Mouse (Mus musculus) heart, embryonic 13.5 days (tissue): ENCODE measurements around the gene AC131692.1. TPM values are rescaled to one million over a fixed set of nuclear protein-coding genes. Genes with fewer than 3 reads are reported as not detected.

Experiments used
- ATAC-seq: fragments of 200-750 bp; cut with Nextera tagmentation; 2 replicates; pipeline ENCODE4 v1.8.0; 2017; ENCODE audit warnings: moderate TSS enrichment; ENCODE audit not compliant: insufficient number of reproducible peaks, low FRiP score, low TSS enrichment; ENCODE audit errors: extremely low read depth
- H3K27ac ChIP-seq: fragments of 300-500 bp; sonication (generic); replicated peaks from 2 replicates; pipeline ENCODE4 v1.5.1; 2015; ENCODE audit warnings: moderate library complexity, mild to moderate bottlenecking, inconsistent platforms
- H3K27me3 ChIP-seq: fragments of 300-500 bp; sonication (generic); replicated peaks from 2 replicates; pipeline ENCODE4 v1.6.1; 2015; ENCODE audit warnings: mild to moderate bottlenecking, inconsistent platforms
- H3K36me3 ChIP-seq: fragments of 300-500 bp; sonication (generic); 2 replicates; pipeline ENCODE4 v1.6.1; 2015; ENCODE audit warnings: mild to moderate bottlenecking, inconsistent platforms
- H3K4me1 ChIP-seq: fragments of 300-500 bp; sonication (generic); 2 replicates; pipeline ENCODE4 v1.6.1; 2015; ENCODE audit warnings: inconsistent platforms
- H3K4me2 ChIP-seq: fragments of 300-500 bp; sonication (generic); 2 replicates; pipeline ENCODE4 v1.6.1; 2015; ENCODE audit warnings: inconsistent platforms, mild to moderate bottlenecking, moderate library complexity
- H3K4me3 ChIP-seq: fragments of 300-500 bp; sonication (generic); 2 replicates; pipeline ENCODE4 v1.5.1; 2015; ENCODE audit warnings: moderate library complexity, mild to moderate bottlenecking, inconsistent platforms
- H3K9ac ChIP-seq: fragments of 300-500 bp; sonication (generic); 2 replicates; pipeline ENCODE4 v1.6.1; 2015; ENCODE audit warnings: inconsistent platforms, mild to moderate bottlenecking, moderate library complexity
- H3K9me3 ChIP-seq: fragments of 300-500 bp; sonication (generic); 2 replicates; pipeline ENCODE4 v1.6.1; 2016; ENCODE audit warnings: inconsistent platforms
- WGBS: fragments of 180-500 bp; shearing (Covaris S2); methylation state at CpG from one replicate; pipeline ENCODE4 v1.1.7; 2015; ENCODE audit warnings: mixed read lengths; 5-methylcytosine and 5-hydroxymethylcytosine counted together
- polyA plus RNA-seq: library from polyadenylated mRNA; unstranded; fragments of >200 nt; fragmentation: Nextera tagmentation; extraction: Ambion mirVana; gene quantifications from 2 replicates; pipeline ENCODE4 v1.2.1, GENCODE M21; 2015

Gene AC131692.1
- polyA plus RNA-seq = 0.20 and 0.28 TPM in 2 replicates

DNA sequence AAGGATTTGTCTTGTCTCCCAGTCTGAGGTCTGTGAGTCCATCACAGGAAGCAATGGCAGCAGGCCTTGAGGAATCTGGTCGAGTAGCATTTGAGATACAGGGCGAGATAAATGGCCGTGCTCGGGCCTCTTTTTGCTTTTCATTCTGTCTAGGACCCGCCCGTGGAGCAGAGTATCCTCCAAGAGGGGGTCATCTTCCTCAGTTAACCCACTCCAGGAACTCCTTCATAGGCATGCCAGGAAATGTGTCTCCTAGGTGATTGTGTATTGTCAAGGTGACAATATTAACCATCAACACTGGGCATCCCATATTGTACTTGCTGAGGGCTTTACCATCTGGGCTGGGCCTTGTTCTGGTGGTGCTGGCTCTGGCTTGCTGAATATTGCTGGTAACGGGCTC is at the start of gene AC131692.1:
Gene AC131692.1, plus strand, starts transcription at position 301 of the 400 bp plus-strand sequence.
- Histone ChIP-seq H3K27me3 (no peaks in the 10 kb centered on the region), H3K9me3 (no peaks in the 10 kb centered on the region), H3K4me1 (no peaks in the 10 kb centered on the region), H3K4me3 (no peak within 1 kb of the TSS), H3K27ac (no peak within 1 kb of the TSS), H3K9ac (no peak within 1 kb of the TSS), H3K4me2 (no peak within 1 kb of the TSS), H3K36me3 (peaks cover 74% of the 10 kb centered on the region)
- WGBS = 88% methylated on average over 7 of the region's 7 CpGs
- ATAC-seq = no peak

GRCm38 (mm10) chr19:6045366-6046293 is 48.6 kb upstream of the AC131692.1 start:
- peak overlapping the region; percentile 99 for H3K4me2 ChIP-seq
- no peak for ATAC-seq
- peak overlapping the region; percentile 96 for H3K4me3 ChIP-seq
- no peaks in the 10 kb centered on the region for H3K9me3 ChIP-seq
- H3K4me1 ChIP-seq = peaks cover 25% of the 10 kb centered on the region
- H3K9ac ChIP-seq = peak overlapping the region; percentile 96
- 15% methylated on average over 20 of the region's 20 CpGs for WGBS
- H3K27ac ChIP-seq = peak overlapping the region; percentile 99
- H3K27me3 ChIP-seq = no peaks in the 10 kb centered on the region
- peaks cover 26% of the 10 kb centered on the region for H3K36me3 ChIP-seq

- ATAC-seq = peak; percentile 76
- H3K4me3 ChIP-seq = peak within 1 kb of the TSS; percentile 96
- under 1% methylated on average over 65 of the region's 65 CpGs for WGBS
- H3K27ac ChIP-seq = peak within 1 kb of the TSS; percentile 99
- H3K9me3 ChIP-seq = no peaks in the 10 kb centered on the region
- H3K4me1 ChIP-seq = peaks cover 25% of the 10 kb centered on the region
- H3K36me3 ChIP-seq = peaks cover 35% of the 10 kb centered on the region
- peak within 1 kb of the TSS; percentile 99 for H3K4me2 ChIP-seq
- H3K9ac ChIP-seq = peak within 1 kb of the TSS; percentile 96
- no peaks in the 10 kb centered on the region for H3K27me3 ChIP-seq
Measured at GRCm38 (mm10) chr19:6046294-6047153, 47.7 kb upstream of the AC131692.1 start, which contains the start of gene Syvn1. Syvn1 (plus strand) TSS chr19:6046576.

- no peaks in the 10 kb centered on the region for H3K9me3 ChIP-seq
- peak overlapping the region; percentile 96 for H3K4me3 ChIP-seq
- no peaks in the 10 kb centered on the region for H3K27me3 ChIP-seq
- WGBS = 1% methylated on average over 43 of the region's 44 CpGs
- peaks cover 43% of the 10 kb centered on the region for H3K36me3 ChIP-seq
- H3K27ac ChIP-seq = peak overlapping the region; percentile 99
- H3K4me2 ChIP-seq = peak overlapping the region; percentile 99
- H3K4me1 ChIP-seq = peaks cover 29% of the 10 kb centered on the region
- peak; percentile 19; the same call in 1 of the 2 replicates for ATAC-seq
- H3K9ac ChIP-seq = peak overlapping the region; percentile 96
Measured at GRCm38 (mm10) chr19:6047154-6047898, 46.9 kb upstream of the AC131692.1 start.

GRCm38 (mm10) chr19:6047899-6048166 is 46.4 kb upstream of the AC131692.1 start:
- Histone ChIP-seq H3K4me1 (peaks cover 29% of the 10 kb centered on the region), H3K36me3 (peaks cover 48% of the 10 kb centered on the region), H3K27me3 (no peaks in the 10 kb centered on the region), H3K4me3 (peak overlapping the region; percentile 96), H3K9ac (peak overlapping the region; percentile 96), H3K27ac (peak overlapping the region; percentile 99; the same call in 1 of the 2 replicates), H3K9me3 (no peaks in the 10 kb centered on the region), H3K4me2 (peak overlapping the region; percentile 99)
- ATAC-seq = no peak
- 80% methylated on average over 8 of the region's 8 CpGs for WGBS

GRCm38 (mm10) chr19:6048681-6049410 is 45.4 kb upstream of the AC131692.1 start:
- Histone ChIP-seq H3K9me3 (no peaks in the 10 kb centered on the region), H3K4me1 (peaks cover 29% of the 10 kb centered on the region), H3K27ac (no peak overlapping the region), H3K4me3 (0 out of 2 replicates have a peak overlapping the region, but pooled peaks have one; percentile 2), H3K4me2 (no peak overlapping the region; the same call in 1 of the 2 replicates), H3K9ac (peak overlapping the region; percentile 40; the same call in 1 of the 2 replicates), H3K36me3 (peaks cover 58% of the 10 kb centered on the region), H3K27me3 (no peaks in the 10 kb centered on the region)
- 81% methylated on average over 11 of the region's 11 CpGs for WGBS
- ATAC-seq = no peak

DNA sequence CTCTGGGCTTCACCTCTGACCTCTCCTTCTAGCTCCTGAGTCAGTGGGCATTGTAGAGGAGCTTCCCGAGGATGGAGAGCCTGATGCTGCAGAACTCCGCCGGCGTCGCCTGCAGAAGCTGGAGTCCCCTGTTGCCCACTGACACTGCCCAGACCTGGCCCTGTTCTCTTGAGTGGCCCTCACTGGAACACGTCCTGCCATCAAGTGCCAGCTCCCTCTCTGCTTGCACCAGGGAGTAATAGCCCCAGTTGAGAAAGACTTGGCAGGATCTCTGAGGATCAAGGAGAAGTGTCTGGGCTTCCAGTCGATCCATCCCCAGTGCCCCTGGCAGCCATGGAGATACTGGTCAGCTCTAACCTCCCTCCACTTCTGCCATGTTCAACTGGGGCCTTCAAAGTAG is 41.7 kb upstream of the AC131692.1 start:
- Histone ChIP-seq H3K36me3 (peaks cover 78% of the 10 kb centered on the region), H3K4me2 (no peak overlapping the region), H3K9me3 (no peaks in the 10 kb centered on the region), H3K4me1 (peaks cover 35% of the 10 kb centered on the region), H3K27ac (no peak overlapping the region), H3K4me3 (no peak overlapping the region), H3K27me3 (no peaks in the 10 kb centered on the region), H3K9ac (no peak overlapping the region)
- ATAC-seq = no peak
- WGBS = 71% methylated on average over 7 of the region's 7 CpGs

DNA sequence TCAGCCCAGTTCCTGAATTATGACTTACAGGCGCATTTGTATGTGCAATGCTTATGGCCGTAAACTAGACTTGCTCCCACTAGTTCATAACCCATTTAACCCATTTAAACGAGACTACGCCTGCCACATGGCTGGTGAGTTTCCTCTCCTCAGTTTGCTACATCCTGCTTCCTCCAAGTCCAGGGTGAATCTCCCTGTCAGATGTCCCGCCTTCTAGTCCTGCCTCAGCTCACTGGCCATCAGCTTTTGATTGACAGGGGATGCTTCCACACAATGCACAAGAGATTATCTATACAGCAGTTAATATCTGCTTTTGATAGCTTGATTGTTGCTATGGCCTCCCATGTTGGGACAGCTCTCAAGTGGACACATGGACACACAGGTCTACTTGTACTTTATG is 39.9 kb upstream of the AC131692.1 start:
- Histone ChIP-seq H3K9me3 (no peaks in the 10 kb centered on the region), H3K4me3 (no peak overlapping the region), H3K9ac (no peak overlapping the region; the same call in 1 of the 2 replicates), H3K27me3 (no peaks in the 10 kb centered on the region), H3K4me1 (peaks cover 30% of the 10 kb centered on the region), H3K27ac (no peak overlapping the region), H3K4me2 (no peak overlapping the region), H3K36me3 (peaks cover 74% of the 10 kb centered on the region)
- no peak for ATAC-seq
- 85% methylated on average over 5 of the region's 5 CpGs for WGBS

- Histone ChIP-seq H3K4me1 (peaks cover 35% of the 10 kb centered on the region), H3K4me3 (peak overlapping the region; percentile 69), H3K27ac (no peak overlapping the region), H3K9me3 (no peaks in the 10 kb centered on the region), H3K9ac (peak overlapping the region; percentile 95), H3K36me3 (peaks cover 60% of the 10 kb centered on the region), H3K27me3 (no peaks in the 10 kb centered on the region), H3K4me2 (peak overlapping the region; percentile 87)
- 59% methylated on average over 4 of the region's 4 CpGs for WGBS
- ATAC-seq = no peak
Measured at GRCm38 (mm10) chr19:6056696-6057095, 37.5 kb upstream of the AC131692.1 start.
